Mouse (Mus musculus) stomach, postnatal 0 days (tissue): ENCODE measurements at regions not wholly inside any gene's neighbourhood (a gene's known extent, or its start where the extent isn't known, plus 50 kb on each side); places are given as distances from the start of the nearest gene placed in this dataset.

Experiments used
- ATAC-seq: fragments of 200-750 bp; cut with Nextera tagmentation; 2 replicates; pipeline ENCODE4 v1.8.0; 2017; ENCODE audit not compliant: low FRiP score, low TSS enrichment
- DNase-seq: peaks from one replicate; pipeline ENCODE4 v3.0.0-alpha.2; 2016; ENCODE audit warnings: low spot score
- H3K27ac ChIP-seq: fragments of 300-500 bp; sonication (generic); replicated peaks from 2 replicates; pipeline ENCODE4 v1.5.1; 2014; ENCODE audit warnings: mild to moderate bottlenecking, control low read depth
- H3K27me3 ChIP-seq: fragments of 300-500 bp; sonication (generic); 2 replicates; pipeline ENCODE4 v1.6.1; 2014; ENCODE audit warnings: low read length; ENCODE audit not compliant: control insufficient read depth, insufficient read depth
- H3K36me3 ChIP-seq: fragments of 300-500 bp; sonication (generic); 2 replicates; pipeline ENCODE4 v1.6.1; 2014; ENCODE audit warnings: low read length, mixed read lengths; ENCODE audit not compliant: control insufficient read depth, insufficient read depth
- H3K4me1 ChIP-seq: fragments of 300-500 bp; sonication (generic); replicated peaks from 2 replicates; pipeline ENCODE4 v1.6.1; 2014; ENCODE audit warnings: antibody characterized with exemption; ENCODE audit not compliant: control insufficient read depth, insufficient read depth
- H3K4me2 ChIP-seq: fragments of 300-500 bp; sonication (generic); replicated peaks from 2 replicates; pipeline ENCODE4 v1.6.1; 2014; ENCODE audit warnings: low read depth, mild to moderate bottlenecking, control low read depth, moderate library complexity
- H3K4me3 ChIP-seq: fragments of 300-500 bp; sonication (generic); 2 replicates; pipeline ENCODE4 v1.5.1; 2014; ENCODE audit warnings: low read depth, low read length, control low read depth
- H3K9ac ChIP-seq: fragments of 300-500 bp; sonication (generic); 2 replicates; pipeline ENCODE4 v1.6.1; 2014; ENCODE audit warnings: mild to moderate bottlenecking, low read length, control low read depth, mixed read lengths
- H3K9me3 ChIP-seq: fragments of 300-500 bp; sonication (generic); 2 replicates; pipeline ENCODE4 v1.6.1; 2016; ENCODE audit warnings: low read length; ENCODE audit not compliant: control insufficient read depth
- CTCF ChIP-seq: IDR thresholded peaks from 2 replicates; pipeline ENCODE4 v1.5.1; 2016; ENCODE audit warnings: antibody characterized with exemption, low read depth, mild to moderate bottlenecking, moderate library complexity
- EP300 ChIP-seq: optimal IDR thresholded peaks from 2 replicates; pipeline ENCODE3; 2016; ENCODE audit warnings: antibody characterized with exemption
- WGBS: fragments of 180-500 bp; shearing (Covaris S2); extraction: QIAGEN DNeasy Blood & Tissue Kit; methylation state at CpG from one replicate; pipeline ENCODE4 v1.1.7; 2014; 5-methylcytosine and 5-hydroxymethylcytosine counted together

GRCm38 (mm10) chr1:154008593-154009310 lies 108.7 kb upstream of the Teddm2 start:
- ATAC-seq (no peak), DNase-seq (no peak)
- Histone ChIP-seq H3K36me3 (no peaks in the 10 kb centered on the region), H3K9me3 (no peaks in the 10 kb centered on the region), H3K4me1 (no peaks in the 10 kb centered on the region), H3K27me3 (no peaks in the 10 kb centered on the region), H3K9ac (no peak overlapping the region), H3K4me3 (no peak overlapping the region), H3K27ac (no peak overlapping the region), H3K4me2 (no peak overlapping the region)
- WGBS, result 88% methylated on average over 11 of the region's 11 CpGs
- TF ChIP-seq EP300, result no peak
- no peak for TF ChIP-seq CTCF

GRCm38 (mm10) chr1:154010681-154011080 lies 110.7 kb upstream of the Teddm2 start:
- no peak overlapping the region for H3K27ac ChIP-seq
- no peaks in the 10 kb centered on the region for H3K27me3 ChIP-seq
- H3K36me3 ChIP-seq, result no peaks in the 10 kb centered on the region
- no peak overlapping the region for H3K4me2 ChIP-seq
- WGBS, result 79% methylated on average over 4 of the region's 4 CpGs
- TF ChIP-seq EP300 (no peak), CTCF (no peak)
- H3K9ac ChIP-seq, result no peak overlapping the region
- DNase-seq, result no peak
- no peaks in the 10 kb centered on the region for H3K4me1 ChIP-seq
- ATAC-seq, result no peak
- H3K4me3 ChIP-seq, result no peak overlapping the region
- H3K9me3 ChIP-seq, result no peaks in the 10 kb centered on the region

GRCm38 (mm10) chr1:154016516-154016915 lies 116.5 kb upstream of the Teddm2 start:
- WGBS, result 47% methylated on average over 2 of the region's 2 CpGs
- H3K4me3 ChIP-seq, result no peak overlapping the region
- ATAC-seq (no peak), DNase-seq (no peak)
- no peak overlapping the region for H3K27ac ChIP-seq
- H3K4me1 ChIP-seq, result no peaks in the 10 kb centered on the region
- H3K4me2 ChIP-seq, result no peak overlapping the region
- no peaks in the 10 kb centered on the region for H3K36me3 ChIP-seq
- TF ChIP-seq EP300, result no peak
- TF ChIP-seq CTCF, result no peak
- H3K27me3 ChIP-seq, result no peaks in the 10 kb centered on the region
- no peak overlapping the region for H3K9ac ChIP-seq
- H3K9me3 ChIP-seq, result no peaks in the 10 kb centered on the region

- no peaks in the 10 kb centered on the region for H3K4me1 ChIP-seq
- H3K27me3 ChIP-seq, result no peaks in the 10 kb centered on the region
- H3K4me2 ChIP-seq, result no peak overlapping the region
- TF ChIP-seq EP300 (no peak), CTCF (no peak)
- H3K9ac ChIP-seq, result no peak overlapping the region
- ATAC-seq (peak; percentile 89), DNase-seq (peak; percentile 74)
- H3K9me3 ChIP-seq, result no peaks in the 10 kb centered on the region
- no peak overlapping the region for H3K4me3 ChIP-seq
- 46% methylated on average over 6 of the region's 6 CpGs for WGBS
- peak overlapping the region; percentile 69 for H3K27ac ChIP-seq
- H3K36me3 ChIP-seq, result no peaks in the 10 kb centered on the region
Measured at GRCm38 (mm10) chr1:154018241-154018640, 118.2 kb upstream of the Teddm2 start.

GRCm38 (mm10) chr1:154024301-154024700 lies 124.3 kb upstream of the Teddm2 start:
- no peaks in the 10 kb centered on the region for H3K27me3 ChIP-seq
- DNase-seq (no peak), ATAC-seq (no peak)
- TF ChIP-seq CTCF, result no peak
- 65% methylated on average over 3 of the region's 3 CpGs for WGBS
- no peaks in the 10 kb centered on the region for H3K4me1 ChIP-seq
- no peaks in the 10 kb centered on the region for H3K36me3 ChIP-seq
- no peak overlapping the region for H3K4me2 ChIP-seq
- no peak overlapping the region for H3K27ac ChIP-seq
- no peak overlapping the region for H3K4me3 ChIP-seq
- H3K9me3 ChIP-seq, result no peaks in the 10 kb centered on the region
- no peak overlapping the region for H3K9ac ChIP-seq

- H3K4me3 ChIP-seq, result no peak overlapping the region
- H3K27me3 ChIP-seq, result no peaks in the 10 kb centered on the region
- no peak overlapping the region for H3K4me2 ChIP-seq
- 82% methylated on average over 4 of the region's 4 CpGs for WGBS
- TF ChIP-seq CTCF (no peak), EP300 (no peak)
- no peaks in the 10 kb centered on the region for H3K9me3 ChIP-seq
- H3K36me3 ChIP-seq, result no peaks in the 10 kb centered on the region
- no peak for DNase-seq
- H3K4me1 ChIP-seq, result no peaks in the 10 kb centered on the region
- H3K9ac ChIP-seq, result no peak overlapping the region
- no peak overlapping the region for H3K27ac ChIP-seq
- no peak for ATAC-seq
Measured at GRCm38 (mm10) chr1:154027303-154027702, 127.3 kb upstream of the Teddm2 start.
